Mouse (Mus musculus) ES-Bruce4 (cell line): ENCODE results near the gene Asb10. TPM values are rescaled to one million over a fixed set of nuclear protein-coding genes. Genes with fewer than 3 reads are reported as not detected.

Experiments
- H3K27ac ChIP-seq: 2 replicates; pipeline ENCODE4 v1.5.1; 2012; ENCODE audit warnings: low read length, inconsistent platforms; ENCODE audit not compliant: insufficient read depth
- H3K27me3 ChIP-seq: 2 replicates; pipeline ENCODE4 v1.6.1; 2012; ENCODE audit warnings: mild to moderate bottlenecking, low read length, inconsistent platforms; ENCODE audit not compliant: control insufficient read depth, poor library complexity, insufficient read depth, severe bottlenecking
- H3K36me3 ChIP-seq: 2 replicates; pipeline ENCODE4 v1.6.1; 2012; ENCODE audit warnings: inconsistent platforms, mild to moderate bottlenecking, low read length, moderate library complexity; ENCODE audit not compliant: control insufficient read depth, poor library complexity, insufficient read depth, severe bottlenecking
- H3K4me1 ChIP-seq: one replicate; pipeline ENCODE4 v1.8.1; 2011; ENCODE audit warnings: low read length; ENCODE audit not compliant: control insufficient read depth, insufficient read depth
- H3K4me3 ChIP-seq: 2 replicates; pipeline ENCODE4 v1.5.1; 2011; ENCODE audit warnings: low read depth, mild to moderate bottlenecking, low read length
- H3K9ac ChIP-seq: 2 replicates; pipeline ENCODE4 v1.6.1; 2012; ENCODE audit warnings: low read depth, mild to moderate bottlenecking, inconsistent platforms; ENCODE audit not compliant: poor library complexity, severe bottlenecking
- H3K9me3 ChIP-seq: replicated peaks from 2 replicates; pipeline ENCODE4 v1.6.1; 2012; ENCODE audit warnings: mild to moderate bottlenecking, low read length, inconsistent platforms; ENCODE audit not compliant: control insufficient read depth, poor library complexity, insufficient read depth, severe bottlenecking
- CTCF ChIP-seq: IDR thresholded peaks from one replicate; pipeline ENCODE4 v1.8.1; 2011; ENCODE audit warnings: low read depth, low read length
- EP300 ChIP-seq: IDR thresholded peaks from 2 replicates; pipeline ENCODE4 v1.6.1; 2011; ENCODE audit warnings: low read depth, low read length; ENCODE audit not compliant: insufficient read depth
- POLR2A ChIP-seq: IDR thresholded peaks from one replicate; pipeline ENCODE4 v1.8.1; 2011; ENCODE audit warnings: low read length; ENCODE audit not compliant: insufficient read depth
- polyA plus RNA-seq: library from polyadenylated mRNA; stranded (reverse); fragments of >200 nt; gene quantifications from 2 replicates; pipeline ENCODE4 v1.2.4, GENCODE M21; 2011; ENCODE audit warnings: low read depth; ENCODE audit not compliant: missing spikeins, insufficient read depth, insufficient read length

The Asb10 gene
- polyA plus RNA-seq, 1 experiment: not detected

- Histone ChIP-seq H3K36me3 (no peaks in the 10 kb centered on the region), H3K4me3 (peak overlapping the region; percentile 14; the same call in 1 of the 2 replicates), H3K27me3 (no peaks in the 10 kb centered on the region), H3K9me3 (no peaks in the 10 kb centered on the region), H3K4me1 (no peaks in the 10 kb centered on the region), H3K9ac (no peak overlapping the region), H3K27ac (no peak overlapping the region)
- TF ChIP-seq EP300: no peak
- TF ChIP-seq POLR2A: no peak
- no peak for TF ChIP-seq CTCF
Observed at GRCm38 (mm10) chr5:24537618-24538017, 3.2 kb downstream of the Asb10 start.

DNA sequence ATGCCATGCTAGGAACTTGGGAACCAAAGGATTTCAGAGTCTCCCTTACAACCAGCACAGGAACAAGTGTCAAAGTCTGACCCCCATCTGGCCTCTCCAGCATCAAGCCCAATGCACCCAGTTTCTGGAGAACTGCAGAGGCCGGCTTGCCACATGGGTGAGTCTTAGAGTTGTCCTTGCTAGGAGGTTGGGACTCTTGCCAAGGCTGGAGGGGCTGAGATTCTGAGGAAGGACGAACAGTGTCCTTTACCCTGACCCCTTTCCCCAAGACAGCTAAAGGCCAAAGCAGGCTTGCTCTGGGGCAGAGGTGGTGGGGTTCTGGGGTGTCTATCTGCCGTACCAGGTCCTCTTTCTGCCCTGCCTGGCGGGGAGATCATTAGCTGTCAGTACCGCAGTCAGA is 4.3 kb downstream of the Asb10 start:
- H3K9ac ChIP-seq: no peak overlapping the region
- no peak overlapping the region for H3K4me3 ChIP-seq
- no peaks in the 10 kb centered on the region for H3K4me1 ChIP-seq
- no peak overlapping the region for H3K27ac ChIP-seq
- no peaks in the 10 kb centered on the region for H3K27me3 ChIP-seq
- no peaks in the 10 kb centered on the region for H3K9me3 ChIP-seq
- no peak for TF ChIP-seq POLR2A
- no peak for TF ChIP-seq CTCF
- no peak for TF ChIP-seq EP300
- H3K36me3 ChIP-seq: no peaks in the 10 kb centered on the region

GRCm38 (mm10) chr5:24535731-24536130 is 5.0 kb downstream of the Asb10 start:
- H3K27me3 ChIP-seq: no peaks in the 10 kb centered on the region
- H3K27ac ChIP-seq: no peak overlapping the region
- H3K9ac ChIP-seq: no peak overlapping the region
- no peaks in the 10 kb centered on the region for H3K4me1 ChIP-seq
- no peaks in the 10 kb centered on the region for H3K9me3 ChIP-seq
- TF ChIP-seq CTCF (no peak), EP300 (no peak), POLR2A (no peak)
- H3K4me3 ChIP-seq: no peak overlapping the region
- H3K36me3 ChIP-seq: no peaks in the 10 kb centered on the region

DNA sequence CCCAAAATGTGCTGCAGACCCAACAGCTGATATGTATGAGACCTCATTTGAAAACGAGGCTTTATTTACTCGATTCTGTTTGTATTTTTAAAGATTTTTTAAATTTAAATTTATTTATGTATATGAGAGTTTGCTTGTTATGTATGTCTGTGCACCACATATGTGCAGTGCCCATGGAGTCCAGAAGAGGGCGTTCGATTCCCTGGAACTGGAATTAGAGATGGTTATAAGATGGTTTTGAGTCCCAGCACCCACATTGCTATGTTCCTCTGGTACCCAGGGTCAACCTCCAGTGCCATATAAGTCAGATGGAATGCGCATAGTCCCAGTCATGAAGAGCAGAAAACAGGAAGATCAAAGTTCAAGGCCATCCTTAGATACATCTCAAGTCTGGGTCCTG is 6.5 kb downstream of the Asb10 start:
- H3K27me3 ChIP-seq: no peaks in the 10 kb centered on the region
- TF ChIP-seq EP300 (no peak), CTCF (no peak), POLR2A (no peak)
- H3K36me3 ChIP-seq: no peaks in the 10 kb centered on the region

DNA sequence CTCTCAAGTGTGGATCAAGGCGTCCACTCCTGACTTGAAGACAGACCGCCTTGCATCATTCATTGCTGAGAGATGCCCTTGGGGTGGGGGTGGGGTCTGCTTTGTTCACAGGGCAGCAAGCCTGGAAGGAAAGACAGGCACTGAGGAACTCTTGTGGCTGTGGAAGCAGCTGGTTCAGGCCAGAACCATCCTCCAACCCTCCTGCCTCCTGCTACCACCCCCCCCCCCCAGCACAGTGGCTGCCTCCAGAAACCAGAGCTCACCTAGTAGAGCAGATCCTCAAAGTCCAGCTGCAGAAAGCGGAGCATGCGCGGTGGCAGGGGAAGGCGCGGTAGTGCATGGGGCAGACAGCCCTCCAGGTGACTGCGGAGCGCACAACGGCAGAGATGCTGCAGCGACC is 7.4 kb downstream of the Asb10 start:
- TF ChIP-seq CTCF (no peak), POLR2A (no peak), EP300 (no peak)
- Histone ChIP-seq H3K9ac (peak overlapping the region; percentile 17), H3K27me3 (0 out of 2 replicates have a peak, but pooled peaks cover under 1% of the 10 kb centered on the region)

More for the DNA sequence above, 6.5 kb downstream of the Asb10 start:
- Histone ChIP-seq H3K9me3 (no peaks in the 10 kb centered on the region), H3K27ac (no peak overlapping the region), H3K9ac (no peak overlapping the region), H3K4me1 (no peaks in the 10 kb centered on the region), H3K4me3 (no peak overlapping the region)

DNA sequence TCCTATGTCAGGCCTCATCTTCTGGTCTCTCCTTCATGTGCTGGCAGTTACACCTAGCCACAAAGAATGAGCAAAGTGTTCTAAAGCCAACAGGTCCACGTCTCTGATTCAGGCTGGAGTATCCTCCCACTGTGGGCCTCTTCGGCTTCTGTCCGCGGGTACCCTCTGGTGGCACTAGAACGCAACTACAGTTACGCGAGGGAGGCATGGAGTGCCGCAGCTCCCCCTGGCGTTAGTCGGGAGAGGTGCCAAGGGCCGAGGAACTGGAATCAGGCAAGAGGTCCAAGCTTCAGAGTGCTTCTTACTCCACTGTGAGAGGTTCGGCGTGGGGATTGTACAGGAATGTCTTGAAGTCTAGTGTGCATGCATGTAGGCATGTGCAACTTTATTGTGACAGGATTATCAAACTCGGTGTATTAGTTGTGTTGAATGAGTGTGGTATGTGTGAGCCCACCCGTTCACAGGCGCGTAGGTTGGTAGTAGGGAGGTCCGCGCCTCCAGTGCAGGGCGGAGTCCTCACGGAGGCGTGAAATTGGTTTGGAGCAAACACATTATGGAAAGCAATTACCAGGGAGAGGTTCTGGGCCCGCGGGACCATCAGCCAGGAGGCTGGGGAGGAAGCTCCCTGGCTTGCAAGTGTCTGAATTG is 10.6 kb downstream of the Asb10 start:
- no peaks in the 10 kb centered on the region for H3K9me3 ChIP-seq
- TF ChIP-seq EP300 (0 out of 2 replicates have a peak, but pooled peaks have one; percentile 17), POLR2A (no peak), CTCF (peak; percentile 100)
- H3K36me3 ChIP-seq: no peaks in the 10 kb centered on the region
- H3K27me3 ChIP-seq: peaks cover 18% of the 10 kb centered on the region
- no peaks in the 10 kb centered on the region for H3K4me1 ChIP-seq
- no peak overlapping the region for H3K27ac ChIP-seq
- H3K4me3 ChIP-seq: no peak overlapping the region
- no peak overlapping the region for H3K9ac ChIP-seq

More for the DNA sequence above, 7.4 kb downstream of the Asb10 start:
- no peaks in the 10 kb centered on the region for H3K36me3 ChIP-seq
- no peaks in the 10 kb centered on the region for H3K4me1 ChIP-seq
- H3K9me3 ChIP-seq: no peaks in the 10 kb centered on the region
- H3K4me3 ChIP-seq: peak overlapping the region; percentile 48
- no peak overlapping the region for H3K27ac ChIP-seq
